Mouse (Mus musculus): ENCODE results near the gene Gm20388.
"Not testable (repeated sequence)": the region's sequence is repeated elsewhere in the genome, so short reads cannot be mapped to it uniquely, and the experiment has no call there.

The Gm20388 gene

GRCm38 (mm10) chr8:123497699-123498098 lies 3587.1 kb downstream of the Gm20388 start:
- no peak for DNase-seq

GRCm38 (mm10) chr8:123498963-123499362 lies 3588.3 kb downstream of the Gm20388 start:
- peak; percentile 43 to 59 for DNase-seq

GRCm38 (mm10) chr8:123499556-123499955 lies 3588.9 kb downstream of the Gm20388 start:
- no peak for DNase-seq

GRCm38 (mm10) chr8:123502192-123502591 lies 3591.6 kb downstream of the Gm20388 start:
- DNase-seq = no peak

- DNase-seq = no peak
Observed at GRCm38 (mm10) chr8:123503801-123504467, 3593.3 kb downstream of the Gm20388 start.

GRCm38 (mm10) chr8:123504591-123505195 lies 3594.1 kb downstream of the Gm20388 start:
- no peak for DNase-seq

- DNase-seq = no peak
Observed at GRCm38 (mm10) chr8:123505267-123505666, 3594.6 kb downstream of the Gm20388 start.

- no peak for DNase-seq
Observed at GRCm38 (mm10) chr8:123505695-123506094, 3595.1 kb downstream of the Gm20388 start.

- DNase-seq = no peak
Observed at GRCm38 (mm10) chr8:123507153-123507552, 3596.5 kb downstream of the Gm20388 start.

GRCm38 (mm10) chr8:123510819-123511218 lies 3600.2 kb downstream of the Gm20388 start:
- DNase-seq = no peak

- DNase-seq = peak in 1 of 2 experiments; percentile 36
Observed at GRCm38 (mm10) chr8:123514136-123514535, 3603.5 kb downstream of the Gm20388 start.

GRCm38 (mm10) chr8:123514781-123515539 lies 3604.3 kb downstream of the Gm20388 start, which contains the start of gene Dbndd1:
Gene Dbndd1 (minus strand): TSS chr8:123515463.
- peak; percentile 68 to 84 for DNase-seq

GRCm38 (mm10) chr8:123515540-123515897 lies 3604.9 kb downstream of the Gm20388 start:
- no peak for DNase-seq

- DNase-seq = no peak
Observed at GRCm38 (mm10) chr8:123516596-123516995, 3606.0 kb downstream of the Gm20388 start.

- no peak for DNase-seq
Observed at GRCm38 (mm10) chr8:123518172-123518571, 3607.5 kb downstream of the Gm20388 start.

- peak; percentile 88 to 93 for DNase-seq
Observed at GRCm38 (mm10) chr8:123518667-123519066, 3608.0 kb downstream of the Gm20388 start, which contains the start of gene Gas8. Gene Gas8 (plus strand): TSS chr8:123518834.

GRCm38 (mm10) chr8:123520048-123520447 lies 3609.4 kb downstream of the Gm20388 start:
- DNase-seq = not testable (repeated sequence)

GRCm38 (mm10) chr8:123527720-123528489 lies 3617.3 kb downstream of the Gm20388 start:
- no peak for DNase-seq

GRCm38 (mm10) chr8:123536242-123536989 lies 3625.8 kb downstream of the Gm20388 start:
- DNase-seq = no peak

- DNase-seq = no peak
Observed at GRCm38 (mm10) chr8:123536990-123537380, 3626.3 kb downstream of the Gm20388 start.

- not testable (repeated sequence) for DNase-seq
Observed at GRCm38 (mm10) chr8:123537641-123538040, 3627.0 kb downstream of the Gm20388 start.

- DNase-seq = not testable (repeated sequence)
Observed at GRCm38 (mm10) chr8:123564221-123564620, 3653.6 kb downstream of the Gm20388 start.
